Mouse (Mus musculus) embryo, embryonic 10.5 days (tissue): ENCODE measurements around the gene Gm12184.
A peak's percentile ranks its signal among the peaks of the same experiment; 100 is the strongest.
"Not testable (repeated sequence)": the region's sequence is repeated elsewhere in the genome, so short reads cannot be mapped to it uniquely, and the experiment has no call there.

Experiments used
- DNase-seq: peaks from one replicate; pipeline ENCODE4 v3.0.0-alpha.2; 2015; ENCODE audit warnings: low spot score

The Gm12184 gene

GRCm38 (mm10) chr11:48799921-48800701 is 26.3 kb downstream of the Gm12184 start, which contains the start of gene Rack1:
Gene Rack1, plus strand, starts transcription at chr11:48800332.
- peak; percentile 94 for DNase-seq

- DNase-seq = no peak
Measured at GRCm38 (mm10) chr11:48798984-48799920, 27.2 kb downstream of the Gm12184 start.

GRCm38 (mm10) chr11:48798308-48798707 is 28.1 kb downstream of the Gm12184 start:
- DNase-seq = no peak

- no peak for DNase-seq
Measured at GRCm38 (mm10) chr11:48797287-48797686, 29.2 kb downstream of the Gm12184 start.

- no peak for DNase-seq
Measured at GRCm38 (mm10) chr11:48796290-48796689, 30.2 kb downstream of the Gm12184 start.

GRCm38 (mm10) chr11:48795221-48795620 is 31.2 kb downstream of the Gm12184 start:
- no peak for DNase-seq

GRCm38 (mm10) chr11:48793184-48793583 is 33.3 kb downstream of the Gm12184 start:
- no peak for DNase-seq

GRCm38 (mm10) chr11:48791894-48792293 is 34.6 kb downstream of the Gm12184 start:
- DNase-seq = not testable (repeated sequence)

- no peak for DNase-seq
Measured at GRCm38 (mm10) chr11:48790946-48791345, 35.5 kb downstream of the Gm12184 start.

GRCm38 (mm10) chr11:48789973-48790823 is 36.3 kb downstream of the Gm12184 start:
- DNase-seq = peak; percentile 92

- no peak for DNase-seq
Measured at GRCm38 (mm10) chr11:48789215-48789614, 37.2 kb downstream of the Gm12184 start.

GRCm38 (mm10) chr11:48788311-48789089 is 38.0 kb downstream of the Gm12184 start:
- peak; percentile 93 for DNase-seq

GRCm38 (mm10) chr11:48787455-48788211 is 38.8 kb downstream of the Gm12184 start:
- peak; percentile 56 for DNase-seq

GRCm38 (mm10) chr11:48782243-48782642 is 44.2 kb downstream of the Gm12184 start:
- DNase-seq = no peak

GRCm38 (mm10) chr11:48779450-48779849 is 47.0 kb downstream of the Gm12184 start:
- peak; percentile 66 for DNase-seq

GRCm38 (mm10) chr11:48777303-48777702 is 49.2 kb downstream of the Gm12184 start:
- DNase-seq = no peak

GRCm38 (mm10) chr11:48776664-48777063 is 49.8 kb downstream of the Gm12184 start:
- no peak for DNase-seq

GRCm38 (mm10) chr11:48775483-48775882 is 51.0 kb downstream of the Gm12184 start:
- DNase-seq = peak; percentile 89
